Mouse (Mus musculus): ENCODE measurements at regions not wholly inside any gene's neighbourhood (a gene's known extent, or its start where the extent isn't known, plus 50 kb on each side); places are given as distances from the start of the nearest gene placed in this dataset.

- DNase-seq = no peak
These were observed 66.1 kb upstream of the Fgf10 start for GRCm38 (mm10) chr13:118603474-118603873.

GRCm38 (mm10) chr13:118596856-118597255, 72.7 kb upstream of the Fgf10 start:
- peak; percentile 50 for DNase-seq

GRCm38 (mm10) chr13:118596218-118596795, 73.3 kb upstream of the Fgf10 start:
- DNase-seq = no peak

GRCm38 (mm10) chr13:118592074-118592473, 77.5 kb upstream of the Fgf10 start:
- no peak for DNase-seq

GRCm38 (mm10) chr13:118572555-118572954, 97.0 kb upstream of the Fgf10 start:
- no peak for DNase-seq

GRCm38 (mm10) chr13:118565219-118565833, 104.3 kb upstream of the Fgf10 start:
- no peak for DNase-seq

- no peak for DNase-seq
These were observed 110.6 kb upstream of the Fgf10 start for GRCm38 (mm10) chr13:118558966-118559365.

- DNase-seq = no peak
These were observed 117.6 kb upstream of the Fgf10 start for GRCm38 (mm10) chr13:118552029-118552428.

GRCm38 (mm10) chr13:118538742-118539141, 130.8 kb upstream of the Fgf10 start:
- DNase-seq = no peak

- DNase-seq = no peak
These were observed 126.9 kb upstream of the Mrps30 start for GRCm38 (mm10) chr13:118513961-118514360.

GRCm38 (mm10) chr13:118506136-118506535, 119.1 kb upstream of the Mrps30 start:
- DNase-seq = peak; percentile 27

GRCm38 (mm10) chr13:118490610-118491009, 103.6 kb upstream of the Mrps30 start:
- no peak for DNase-seq

- DNase-seq = no peak
These were observed 96.0 kb upstream of the Mrps30 start for GRCm38 (mm10) chr13:118483031-118483430.

- no peak for DNase-seq
These were observed 93.2 kb upstream of the Mrps30 start for GRCm38 (mm10) chr13:118480237-118480636.

GRCm38 (mm10) chr13:118478487-118478886, 91.4 kb upstream of the Mrps30 start:
- no peak for DNase-seq

- no peak for DNase-seq
These were observed 85.5 kb upstream of the Mrps30 start for GRCm38 (mm10) chr13:118472578-118472977.

GRCm38 (mm10) chr13:118459672-118460384, 72.8 kb upstream of the Mrps30 start:
- DNase-seq = no peak

- DNase-seq = no peak
These were observed 62.1 kb upstream of the Mrps30 start for GRCm38 (mm10) chr13:118448977-118449705.

GRCm38 (mm10) chr13:118441322-118442064, 54.4 kb upstream of the Mrps30 start:
- no peak for DNase-seq

Data from adrenal gland, postnatal 10 days (tissue).